Comparison of ENCODE assay signal across 9 mouse cellular contexts in genomic region chr12:32465371-32465770, GRCm38 (mm10).
DNase-seq lines count a peak whose midpoint lies in the region; ATAC-seq lines count a peak whose summit lies in the region.
"Had no signal": no experiment of that assay in that cellular context is flagged by ENCODE, and none has a peak within 500 bp of the region (broad histone marks: within the 10 kb centered on the region; RNA-seq: fewer than 3 reads in every experiment).

No protein-coding gene starts in this region.

- H3K4me3 ChIP-seq in forebrain, embryonic 16.5 days (replicated peaks; ENCODE audit: low read length), result no peak overlapping the region
- no peak overlapping the region for H3K4me3 ChIP-seq in forebrain, embryonic 12.5 days (replicated peaks)

- no peak overlapping the region for H3K9ac ChIP-seq in forebrain, embryonic 16.5 days (replicated peaks; ENCODE audit: low read depth, low read length)
- H3K9ac ChIP-seq in forebrain, embryonic 12.5 days, result no peak overlapping the region

- peak; percentile 27 to 52 for DNase-seq in urinary bladder, adult 18-20 months (ENCODE audit: low spot score in 2 of 2)
- no peak for DNase-seq in urinary bladder, adult 2 months (ENCODE audit: low spot score)
- DNase-seq in lung, postnatal 10 days, result peak; percentile 70
- peak; percentile 26 to 62 for DNase-seq in urinary bladder, postnatal 4 days (ENCODE audit: low spot score in 2 of 2)
- DNase-seq in thymus, postnatal 25 days, result no peak

- H3K9me3 ChIP-seq in forebrain, embryonic 16.5 days (ENCODE audit: control insufficient read depth, low read length), result no peaks in the 10 kb centered on the region
- H3K9me3 ChIP-seq in forebrain, embryonic 12.5 days, result no peaks in the 10 kb centered on the region

- no peaks in the 10 kb centered on the region for H3K36me3 ChIP-seq in forebrain, embryonic 16.5 days (ENCODE audit: control insufficient read depth, insufficient read depth)
- no peaks in the 10 kb centered on the region for H3K36me3 ChIP-seq in forebrain, embryonic 12.5 days (replicated peaks)

- no peak overlapping the region for H3K4me2 ChIP-seq in forebrain, embryonic 16.5 days (ENCODE audit: low read length)
- H3K4me2 ChIP-seq in forebrain, embryonic 12.5 days, result no peak overlapping the region

- 45% methylated on average over 6 of the region's 6 CpGs for WGBS in forebrain, embryonic 16.5 days
- WGBS in forebrain, embryonic 12.5 days, result 85% methylated on average over 6 of the region's 6 CpGs

- no peaks in the 10 kb centered on the region for H3K4me1 ChIP-seq in forebrain, embryonic 16.5 days (replicated peaks; ENCODE audit: control insufficient read depth, insufficient read depth, low read length)
- H3K4me1 ChIP-seq in forebrain, embryonic 12.5 days, result no peaks in the 10 kb centered on the region

- H3K27ac ChIP-seq in forebrain, embryonic 16.5 days (ENCODE audit: low read length), result no peak overlapping the region
- no peak overlapping the region for H3K27ac ChIP-seq in forebrain, embryonic 12.5 days
- H3K27ac ChIP-seq: kidney, postnatal 0 days had no signal

- peak; percentile 49 for ATAC-seq in forebrain, embryonic 16.5 days
- ATAC-seq in forebrain, embryonic 12.5 days (ENCODE audit: low FRiP score), result no peak
- no peak for ATAC-seq in inflammation-experienced regulatory T-cells, adult 6 months

- no peaks in the 10 kb centered on the region for H3K27me3 ChIP-seq in forebrain, embryonic 16.5 days (replicated peaks; ENCODE audit: control insufficient read depth, insufficient read depth, low read length)
- no peaks in the 10 kb centered on the region for H3K27me3 ChIP-seq in forebrain, embryonic 12.5 days

Comparison
In these comparisons a context has a peak if more than half of its experiments do, and no peak if none do; other contexts are left out.
1. DNase-seq: peak in urinary bladder, adult 18-20 months (2 of 2), lung, postnatal 10 days (single experiment) and urinary bladder, postnatal 4 days (2 of 2); none in urinary bladder, adult 2 months (single experiment) and thymus, postnatal 25 days (single experiment).